Comparison of ENCODE assay signal across 12 mouse cellular contexts in genomic region chr4:154204532-154204931, GRCm38 (mm10). TPM values are rescaled to one million over a fixed set of nuclear protein-coding genes. Genes with fewer than 3 reads are reported as not detected.
DNase-seq lines count a peak whose midpoint lies in the region; ATAC-seq and TF ChIP-seq lines count a peak whose summit lies in the region.
"Had no signal": no experiment of that assay in that cellular context is flagged by ENCODE, and none has a peak within 500 bp of the region (broad histone marks: within the 10 kb centered on the region; RNA-seq: fewer than 3 reads in every experiment).

No protein-coding gene starts in this region.

- H3K27ac ChIP-seq in heart, embryonic 15.5 days = 0 out of 2 replicates have a peak overlapping the region, but pooled peaks have one; percentile 7
- no peak overlapping the region for H3K27ac ChIP-seq in lung, postnatal 0 days (ENCODE audit: low read length)
- H3K27ac ChIP-seq: liver, embryonic 14.5 days; stomach, postnatal 0 days had no signal

- DNase-seq in heart, adult 8-10 months (ENCODE audit: low spot score) = no peak
- DNase-seq in lung, adult 18-20 months = peak; percentile 48 to 64
- no peak for DNase-seq in lung, postnatal 0 days (ENCODE audit: low spot score)
- peak; percentile 86 for DNase-seq in cerebellum, adult 11 months
- DNase-seq in cerebellum, postnatal 25 days = peak; percentile 91 to 92
- DNase-seq in adrenal gland, postnatal 10 days = no peak
- DNase-seq: embryo, embryonic 11 days; spleen, adult 18-20 months had no signal

- no peaks in the 10 kb centered on the region for H3K36me3 ChIP-seq in heart, embryonic 15.5 days
- no peaks in the 10 kb centered on the region for H3K36me3 ChIP-seq in lung, postnatal 0 days (ENCODE audit: insufficient read depth, low read length)

- H3K4me1 ChIP-seq in heart, embryonic 15.5 days (replicated peaks) = peaks cover 13% of the 10 kb centered on the region
- no peaks in the 10 kb centered on the region for H3K4me1 ChIP-seq in lung, postnatal 0 days (ENCODE audit: insufficient read depth, low read depth, low read length)

- H3K9me3 ChIP-seq in heart, embryonic 15.5 days (replicated peaks) = no peaks in the 10 kb centered on the region
- no peaks in the 10 kb centered on the region for H3K9me3 ChIP-seq in lung, postnatal 0 days (ENCODE audit: low read length)

- H3K4me2 ChIP-seq in heart, embryonic 15.5 days = no peak overlapping the region
- no peak overlapping the region for H3K4me2 ChIP-seq in lung, postnatal 0 days (replicated peaks; ENCODE audit: low read depth, low read length)

- 53% methylated on average over 7 of the region's 7 CpGs for WGBS in heart, embryonic 15.5 days
- 73% methylated on average over 7 of the region's 7 CpGs for whole genome bisulfite sequencing in lung, postnatal 0 days

- ATAC-seq in heart, embryonic 15.5 days (replicated peaks; ENCODE audit: insufficient number of reproducible peaks, insufficient read depth, low FRiP score, low read depth) = 0 out of 2 replicates have a peak, but pooled peaks have one; percentile 18
- ATAC-seq in lung, postnatal 0 days = no peak
- no peak for ATAC-seq in megakaryocyte, adult 5-6 weeks (ENCODE audit: poor library complexity, severe bottlenecking)

- no peak overlapping the region for H3K4me3 ChIP-seq in heart, embryonic 15.5 days
- H3K4me3 ChIP-seq in lung, postnatal 0 days (ENCODE audit: low read depth, low read length) = no peak overlapping the region

- H3K9ac ChIP-seq in heart, embryonic 15.5 days = no peak overlapping the region
- H3K9ac ChIP-seq in lung, postnatal 0 days (replicated peaks; ENCODE audit: low read depth) = no peak overlapping the region
- H3K9ac ChIP-seq: liver, embryonic 14.5 days had no signal

- TF ChIP-seq EP300 in lung, postnatal 0 days (IDR thresholded peaks at IDR 0.05) = no peak

- H3K27me3 ChIP-seq in heart, embryonic 15.5 days = no peaks in the 10 kb centered on the region
- no peaks in the 10 kb centered on the region for H3K27me3 ChIP-seq in lung, postnatal 0 days (replicated peaks; ENCODE audit: insufficient read depth, low read length)

- no peak for TF ChIP-seq CTCF in lung, postnatal 0 days (IDR thresholded peaks at IDR 0.05)

RNA-seq across cellular contexts. Expression of gene Megf6, which starts 34.0 kb away (rescaled TPM):
- polyA plus RNA-seq in heart, embryonic 15.5 days (2015; fragmentation: Nextera tagmentation; extraction: Ambion mirVana) = 31.5 and 47.7 TPM in 2 replicates
- total RNA-seq in heart, adult 8-10 months (2022) = 1 to 10 TPM; 6.6 to 9.5 (median 7.1) TPM
- polyA plus RNA-seq in lung, postnatal 0 days (2015; fragmentation: Nextera tagmentation; extraction: Ambion mirVana) = 24.1 and 25.5 TPM in 2 replicates
- total RNA-seq in megakaryocyte, adult 5-6 weeks (2015) = not detected in 2 replicates
- 0.04 TPM in 1 of 2 replicates, not detected in the other for total RNA-seq in megakaryocyte, adult 5-6 weeks (2017)
- 10 to 100 TPM in 1 of 2 experiments, 1 to 10 TPM in 1; 9.5 to 10.3 TPM for total RNA-seq in adrenal gland, postnatal 10 days (2021)

RNA-seq across cellular contexts. Expression of gene Tprgl, which starts 44.1 kb away (rescaled TPM):
- polyA plus RNA-seq in heart, embryonic 15.5 days (2015; fragmentation: Nextera tagmentation; extraction: Ambion mirVana) = 116 and 145 TPM in 2 replicates
- 100 to 1,000 TPM; 125 to 142 (median 127) TPM for total RNA-seq in heart, adult 8-10 months (2022)
- 249 and 268 TPM in 2 replicates for polyA plus RNA-seq in lung, postnatal 0 days (2015; fragmentation: Nextera tagmentation; extraction: Ambion mirVana)
- 75.5 and 90.9 TPM in 2 replicates for total RNA-seq in megakaryocyte, adult 5-6 weeks (2015)
- total RNA-seq in megakaryocyte, adult 5-6 weeks (2017) = 52.4 and 57.3 TPM in 2 replicates
- 100 to 1,000 TPM; 111 to 120 TPM for total RNA-seq in adrenal gland, postnatal 10 days (2021)

Comparison
In these comparisons a context has a peak if more than half of its experiments do, and no peak if none do; other contexts are left out.
1. DNase-seq: peak in lung, adult 18-20 months (2 of 2), cerebellum, adult 11 months (single experiment) and cerebellum, postnatal 25 days (2 of 2); none in heart, adult 8-10 months (single experiment), lung, postnatal 0 days (single experiment) and adrenal gland, postnatal 10 days (single experiment).
2. RNA of gene Megf6, which starts 34.0 kb away (total RNA-seq): 9.5 to 10.3 TPM in adrenal gland, postnatal 10 days and 6.6 to 9.5 TPM in heart, adult 8-10 months; 0.04 TPM in megakaryocyte, adult 5-6 weeks; every median in the first group is over 4 times any median in the second.